Mouse (Mus musculus) heart, postnatal 14 days (tissue): ENCODE results near the gene Thrap3. TPM values are rescaled to one million over a fixed set of nuclear protein-coding genes. Genes with fewer than 3 reads are reported as not detected.
"Not testable (repeated sequence)": the region's sequence is repeated elsewhere in the genome, so short reads cannot be mapped to it uniquely, and the experiment has no call there.

ENCODE experiments used
- DNase-seq, 2 experiments: peaks; one replicate each; pipeline ENCODE4 v3.0.0; 2021 to 2022
- intact Hi-C: fragments of 180-260 bp; cut with DNase I; formaldehyde crosslinking; loops from one replicate; pipeline ENCODE4 v1.15.1; 2025
- total RNA-seq, 2 experiments: library from RNA; stranded (reverse); gene quantifications; 2 replicates each; pipeline ENCODE4 v1.2.3; 2021

The Thrap3 gene
- total RNA-seq, 2 experiments from 2014 or later: 130 to 144 TPM

DNA sequence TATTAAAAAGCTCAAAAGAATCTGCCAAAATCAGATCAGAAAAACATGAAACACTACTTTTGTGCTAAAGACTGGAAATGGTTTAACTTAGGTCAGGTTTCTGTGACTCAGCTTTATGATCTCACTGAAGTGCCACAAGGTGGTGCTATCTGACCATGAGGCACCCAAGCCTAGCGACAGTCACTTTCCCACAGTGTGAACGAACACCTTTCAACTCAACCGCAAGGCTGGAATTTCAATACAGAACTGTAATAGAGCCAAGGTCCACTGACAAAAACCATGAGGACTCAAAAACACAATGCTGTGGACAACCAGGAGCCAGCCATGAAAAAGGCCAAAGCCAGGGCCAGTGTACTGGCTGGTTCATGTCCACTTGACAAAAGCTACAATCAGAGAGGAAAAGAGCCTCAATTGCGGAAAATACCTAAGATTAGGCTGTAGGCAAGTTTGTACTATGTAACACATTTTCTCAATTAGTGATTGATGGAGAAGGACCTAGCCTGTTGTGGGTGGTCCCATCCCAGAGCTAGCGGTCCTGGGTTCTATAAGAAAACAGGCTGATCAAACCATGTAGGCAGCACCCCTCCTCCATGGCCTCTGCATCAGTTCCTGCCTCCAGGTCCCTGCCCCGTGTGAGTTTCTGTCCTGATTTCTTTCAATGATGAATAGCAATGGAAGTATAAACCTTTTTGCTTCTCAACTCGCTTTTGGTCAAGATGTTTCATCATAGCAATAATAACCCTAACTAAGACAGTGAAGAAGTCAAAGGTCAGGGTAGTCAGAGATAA, 21.2 kb downstream of the Thrap3 start:
- intact Hi-C loops: loop anchor here (1.0 to 2.0 kb wide), 2 partner anchors 17 to 45 kb away; no protein-coding TSS in a partner anchor
- DNase-seq: peak; percentile 45 to 65

- DNase-seq: not testable (repeated sequence)
- intact Hi-C loops: loop anchor here (5.0 kb wide), 1 partner anchor 136 kb away; no protein-coding TSS in a partner anchor
Measured at GRCm38 (mm10) chr4:126175980-126176379, 26.6 kb downstream of the Thrap3 start.

DNA sequence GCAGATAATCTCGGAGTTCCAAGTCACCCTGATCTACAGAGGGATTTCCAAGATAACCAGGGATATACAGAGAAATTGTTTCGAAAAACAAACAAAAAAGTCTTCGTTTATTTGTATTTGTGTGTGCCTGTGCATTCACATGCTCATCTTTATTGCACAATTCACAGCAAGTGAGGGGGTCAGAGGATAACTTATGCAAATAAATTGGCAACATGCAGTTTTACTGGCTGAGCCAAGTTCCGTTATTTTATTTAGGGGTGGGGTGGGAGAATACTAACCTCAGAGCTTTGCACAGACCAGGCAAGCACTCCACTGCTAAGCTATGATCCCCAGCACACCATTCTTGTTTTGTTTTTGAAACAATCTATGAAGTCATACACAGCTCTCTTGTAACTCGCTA, 28.8 kb downstream of the Thrap3 start:
- intact Hi-C loops: no loop called here
- no peak for DNase-seq

DNA sequence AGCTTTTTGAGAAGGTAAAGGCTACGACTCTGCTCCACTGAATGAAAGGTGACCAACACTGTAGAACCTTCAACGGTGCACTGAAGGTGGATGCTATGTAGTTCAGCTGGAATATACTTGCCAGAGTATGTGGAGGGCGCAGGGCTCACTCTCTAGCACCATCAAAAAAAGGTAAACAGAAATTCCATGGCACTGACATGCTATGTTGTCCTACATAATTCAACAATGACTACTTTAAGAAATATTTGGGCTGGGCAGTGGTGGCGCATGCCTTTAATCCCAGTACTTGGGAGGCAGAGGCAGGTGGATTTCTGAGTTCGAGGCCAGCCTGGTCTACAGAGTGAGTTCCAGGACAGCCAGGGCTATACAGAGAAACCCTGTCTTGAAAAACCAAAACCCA, 31.8 kb downstream of the Thrap3 start:
- intact Hi-C loops, DNase-seq: not testable (repeated sequence)

- intact Hi-C loops: no loop called here
- DNase-seq: no peak
Measured at GRCm38 (mm10) chr4:126168851-126169250, 33.7 kb downstream of the Thrap3 start.

DNA sequence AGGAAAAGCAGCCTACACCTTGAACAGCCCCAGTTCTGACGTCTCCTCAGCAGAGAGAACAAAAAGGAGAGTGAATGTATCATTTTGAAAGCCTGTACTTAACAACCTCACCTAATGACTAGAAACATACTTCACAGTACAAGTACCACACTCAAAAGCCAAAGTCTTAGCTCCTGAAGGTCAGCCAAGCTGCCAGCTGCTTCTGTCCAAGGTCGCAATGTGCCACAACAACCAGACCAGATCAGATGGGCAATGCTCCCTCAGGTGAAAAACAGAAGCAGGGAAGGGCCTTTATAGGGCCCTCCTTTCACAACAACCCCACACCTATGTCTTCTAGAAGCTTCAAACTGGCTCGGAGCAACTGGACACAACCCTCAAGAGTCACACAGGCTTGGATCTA, 36.5 kb downstream of the Thrap3 start:
- intact Hi-C loops: no loop called here
- peak in 1 of 2 experiments; percentile 56 for DNase-seq

DNA sequence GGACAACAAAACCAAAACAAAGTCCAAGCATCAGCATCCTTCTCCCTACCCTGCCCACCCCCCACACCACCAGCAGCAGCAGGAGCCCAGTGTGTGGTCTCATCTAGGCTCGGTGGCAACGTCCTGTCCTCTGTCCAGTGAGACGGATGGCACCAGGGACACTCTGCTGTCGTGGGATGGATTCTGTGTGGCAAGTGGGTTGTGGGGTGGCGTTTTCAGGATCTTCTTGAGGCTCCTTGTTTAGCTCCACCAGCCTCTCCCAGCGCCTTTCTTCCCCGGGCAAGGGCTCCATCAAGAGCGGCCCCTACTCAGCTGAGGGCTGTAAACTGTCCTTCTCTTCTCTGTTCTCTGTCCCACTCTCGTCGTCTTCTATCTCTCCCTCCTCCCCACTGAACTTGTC, 37.5 kb downstream of the Thrap3 start:
- DNase-seq, intact Hi-C loops: not testable (repeated sequence)

GRCm38 (mm10) chr4:126163685-126164084, 38.9 kb downstream of the Thrap3 start:
- intact Hi-C loops: no loop called here
- DNase-seq: no peak

DNA sequence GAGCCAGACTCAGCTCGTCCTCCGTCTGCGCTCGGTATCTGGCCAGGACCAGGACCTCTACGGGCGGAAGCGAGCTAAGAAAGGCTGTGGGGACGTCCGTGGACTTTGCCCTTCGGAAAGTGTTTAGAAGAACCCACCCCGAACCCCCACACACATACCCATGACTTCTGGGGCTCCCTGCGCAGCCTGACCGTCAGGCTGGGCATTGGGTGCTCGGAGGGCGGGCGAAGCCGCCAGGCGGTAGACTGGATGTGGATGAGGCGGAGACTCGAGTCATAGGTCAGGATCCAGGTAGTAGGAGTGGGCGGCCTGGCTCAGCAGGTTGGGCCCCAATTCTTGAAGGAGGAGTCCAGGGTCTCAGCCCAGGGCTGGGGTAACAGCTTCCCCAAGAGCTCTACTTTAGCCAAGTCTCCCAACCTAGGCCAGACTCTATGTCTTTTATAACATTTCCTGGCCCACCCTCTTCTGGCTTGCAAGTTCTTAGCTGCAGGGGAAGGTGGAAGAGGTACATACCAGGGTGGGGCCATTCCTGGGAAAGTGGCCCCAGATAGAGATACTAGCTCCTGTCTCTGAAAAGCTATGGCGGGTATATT, 39.4 kb downstream of the Thrap3 start, which contains the start of gene Sh3d21:
Gene Sh3d21 (minus strand): TSS at position 425 of the 593 bp plus-strand sequence.
- intact Hi-C loops: no loop called here

DNA sequence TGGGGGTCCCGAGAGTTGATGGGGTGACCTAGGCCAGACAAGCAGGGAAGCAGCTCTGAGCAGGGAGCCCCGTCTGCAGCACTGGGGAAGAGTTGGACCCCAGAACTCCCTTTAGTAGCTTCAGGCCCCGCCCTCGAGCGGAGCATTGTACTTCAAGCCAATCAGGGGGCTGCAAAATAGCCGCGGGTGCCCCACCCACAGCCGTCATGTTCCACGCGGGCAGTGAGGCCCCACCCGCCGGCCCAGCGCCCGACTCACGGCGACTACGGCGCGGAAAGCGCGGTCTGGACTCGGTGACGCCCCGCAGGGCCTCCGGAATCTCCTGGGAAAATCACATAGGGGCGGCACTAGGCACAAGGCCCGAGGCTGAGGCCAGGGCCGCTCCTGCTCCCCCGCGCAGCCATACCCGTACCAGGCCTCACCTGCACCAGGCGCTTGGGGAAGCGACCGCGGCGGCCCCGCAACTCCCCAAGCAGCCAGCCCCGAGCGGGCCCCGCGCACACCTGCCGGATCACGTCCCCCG, 40.0 kb downstream of the Thrap3 start:
- intact Hi-C loops: no loop called here
- peak; percentile 91 to 94 for DNase-seq

More for the DNA sequence above, 39.4 kb downstream of the Thrap3 start, which contains the start of gene Sh3d21:
- DNase-seq: no peak

DNA sequence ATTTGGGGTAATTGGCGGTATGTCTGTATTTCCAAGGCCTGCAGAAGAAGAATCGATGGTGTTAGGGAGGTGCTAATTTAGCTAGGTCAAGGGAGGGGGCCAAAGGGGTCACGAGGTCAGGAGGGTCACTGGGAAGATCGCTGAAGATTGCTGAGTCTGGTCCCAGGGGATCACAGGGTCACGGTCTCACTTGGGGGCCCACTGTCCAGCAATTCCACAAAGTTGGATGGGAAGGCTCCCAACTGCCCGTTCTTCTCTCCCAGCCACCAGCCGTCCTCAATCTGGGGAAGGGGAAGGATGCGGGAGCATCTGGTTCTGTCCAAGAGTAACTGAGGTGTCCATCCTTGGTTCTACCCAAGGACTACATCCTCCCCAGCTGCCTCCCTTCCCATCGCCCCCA, 40.6 kb downstream of the Thrap3 start:
- intact Hi-C loops: no loop called here

GRCm38 (mm10) chr4:126161456-126161855, 41.1 kb downstream of the Thrap3 start:
- DNase-seq: no peak
- intact Hi-C loops: no loop called here

More for the DNA sequence above, 40.6 kb downstream of the Thrap3 start:
- DNase-seq: no peak

DNA sequence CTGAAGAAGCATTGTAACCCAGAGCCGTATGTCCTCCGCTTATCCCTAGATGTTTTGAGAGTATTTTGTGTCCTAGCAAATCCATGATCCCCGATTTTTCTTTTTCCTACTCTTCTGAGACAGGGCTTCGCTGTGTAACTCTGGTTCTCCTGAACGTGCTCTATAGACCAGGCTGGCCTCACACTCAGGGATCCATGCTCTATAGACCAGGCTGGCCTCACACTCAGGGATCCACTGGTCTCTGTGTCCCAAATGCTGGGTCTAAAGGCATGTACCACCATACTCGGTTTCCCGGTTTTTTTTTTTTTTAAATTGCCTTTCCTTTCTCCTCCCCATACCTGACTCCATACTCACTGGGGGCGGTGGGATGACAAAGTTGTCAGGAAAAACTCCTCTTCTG, 41.6 kb downstream of the Thrap3 start:
- no peak for DNase-seq
- intact Hi-C loops: no loop called here

GRCm38 (mm10) chr4:126159455-126159854, 43.1 kb downstream of the Thrap3 start:
- DNase-seq: no peak
- intact Hi-C loops: no loop called here

DNA sequence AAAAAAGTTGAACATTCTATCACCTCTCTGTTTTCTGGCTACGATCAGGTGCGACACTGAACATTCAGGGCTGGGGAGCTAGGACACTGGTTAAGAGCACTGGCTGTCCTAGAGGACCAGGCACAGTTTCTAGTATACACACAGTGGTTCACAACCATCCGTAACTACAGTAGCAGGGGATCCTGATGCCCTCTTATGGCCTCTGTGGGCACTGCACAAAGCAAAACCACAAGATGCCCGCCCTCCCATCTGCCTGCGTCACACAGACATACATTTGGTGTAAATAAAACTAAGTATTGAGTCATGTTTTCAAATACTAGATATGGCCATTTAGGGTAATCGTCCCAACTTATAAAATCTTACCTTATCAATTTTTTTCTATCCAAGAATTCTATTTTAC, 45.0 kb downstream of the Thrap3 start:
- intact Hi-C loops: no loop called here
- DNase-seq: no peak

- intact Hi-C loops: no loop called here
- no peak for DNase-seq
Measured at GRCm38 (mm10) chr4:126156617-126157016, 45.9 kb downstream of the Thrap3 start.

GRCm38 (mm10) chr4:126155869-126156268, 46.7 kb downstream of the Thrap3 start:
- intact Hi-C loops: no loop called here
- no peak for DNase-seq

GRCm38 (mm10) chr4:126155183-126155582, 47.4 kb downstream of the Thrap3 start:
- no peak for DNase-seq
- intact Hi-C loops: no loop called here

DNA sequence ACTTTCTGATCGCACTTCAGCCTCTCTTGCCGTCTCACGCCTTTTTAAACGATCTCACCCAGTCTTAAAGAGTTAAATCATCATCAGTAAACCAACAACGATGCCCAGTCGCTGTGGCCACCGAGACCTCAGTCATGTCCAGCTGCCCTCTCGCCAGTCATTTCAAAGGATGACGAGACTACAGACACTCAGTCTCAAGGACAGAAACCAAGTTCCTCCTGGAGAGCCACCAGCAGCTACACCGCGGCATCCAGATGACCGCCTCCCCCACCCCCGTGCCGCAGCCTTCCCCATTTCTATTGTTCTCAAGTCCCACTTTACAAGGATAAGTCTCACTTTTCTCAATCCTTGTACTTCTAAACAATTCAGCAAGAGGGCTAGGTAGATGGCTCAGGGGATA, 49.7 kb downstream of the Thrap3 start:
- DNase-seq: no peak
- intact Hi-C loops: no loop called here

DNA sequence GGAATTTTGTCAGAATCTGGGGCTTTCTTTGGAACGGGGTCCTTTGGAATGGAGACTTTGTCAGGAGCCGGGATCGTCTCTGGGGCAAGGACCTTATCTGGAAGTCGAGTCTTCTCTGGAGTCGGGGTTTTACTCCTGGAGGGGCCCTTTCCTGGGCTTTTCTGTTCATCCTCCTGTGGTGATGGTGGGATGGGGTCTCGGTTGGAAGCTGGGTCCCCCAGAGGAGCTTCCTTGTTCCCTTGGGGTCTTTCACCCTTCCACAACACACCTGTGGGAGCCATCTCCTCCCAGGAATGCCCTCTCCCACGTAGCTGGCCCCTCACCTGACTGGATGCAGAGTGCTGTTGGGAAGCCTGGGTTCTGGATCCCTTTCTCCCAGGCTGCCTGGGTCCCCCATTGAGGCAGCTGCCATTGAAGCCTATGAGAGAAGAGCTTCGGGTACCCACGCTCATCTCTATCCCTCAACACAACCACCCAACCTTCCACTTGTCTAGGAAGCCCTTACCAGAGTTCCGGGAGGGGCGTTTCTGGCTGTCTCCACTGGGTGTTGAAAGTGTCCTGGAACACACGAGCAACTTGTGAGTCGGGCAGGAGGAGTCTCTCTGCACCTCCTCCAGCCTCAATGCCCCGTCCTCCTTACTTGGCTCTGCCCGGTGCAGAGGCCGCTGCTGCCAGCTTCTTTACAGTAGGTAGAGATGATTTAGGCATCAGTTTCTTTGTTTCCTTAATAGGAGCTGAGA, 50.7 kb downstream of the Thrap3 start:
- intact Hi-C loops: no loop called here
- DNase-seq: no peak

DNA sequence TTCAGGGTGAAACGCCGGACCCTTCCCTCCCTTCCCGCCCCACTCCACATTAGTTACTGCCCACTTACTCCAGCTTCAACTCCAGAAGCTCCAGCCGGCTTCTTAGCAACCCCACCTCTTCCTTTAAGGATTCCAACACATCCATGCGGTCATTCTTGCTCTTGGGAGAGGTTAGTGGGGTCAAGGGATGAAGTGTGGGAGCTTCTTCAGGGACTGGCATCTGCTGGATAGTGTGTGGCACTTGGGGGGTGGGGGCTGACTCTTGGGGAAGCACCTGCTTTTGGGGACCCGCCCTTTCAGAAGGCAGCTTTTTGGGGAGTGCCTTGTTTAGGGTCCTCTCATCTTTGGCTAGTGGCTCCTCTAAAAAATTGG, 51.6 kb downstream of the Thrap3 start:
- intact Hi-C loops: no loop called here
- DNase-seq: no peak
